Mouse (Mus musculus): ENCODE data around the gene Scfd1. TPM values are rescaled to one million over a fixed set of nuclear protein-coding genes. Genes with fewer than 3 reads are reported as not detected.
A peak's percentile ranks its signal among the peaks of the same experiment; 100 is the strongest.

The Scfd1 gene
- polyA plus RNA-seq (2011; ENCODE audit: insufficient read depth, insufficient read length, low replicate concordance, missing spikeins), result 12.5 and 19.5 TPM in 2 replicates

DNA sequence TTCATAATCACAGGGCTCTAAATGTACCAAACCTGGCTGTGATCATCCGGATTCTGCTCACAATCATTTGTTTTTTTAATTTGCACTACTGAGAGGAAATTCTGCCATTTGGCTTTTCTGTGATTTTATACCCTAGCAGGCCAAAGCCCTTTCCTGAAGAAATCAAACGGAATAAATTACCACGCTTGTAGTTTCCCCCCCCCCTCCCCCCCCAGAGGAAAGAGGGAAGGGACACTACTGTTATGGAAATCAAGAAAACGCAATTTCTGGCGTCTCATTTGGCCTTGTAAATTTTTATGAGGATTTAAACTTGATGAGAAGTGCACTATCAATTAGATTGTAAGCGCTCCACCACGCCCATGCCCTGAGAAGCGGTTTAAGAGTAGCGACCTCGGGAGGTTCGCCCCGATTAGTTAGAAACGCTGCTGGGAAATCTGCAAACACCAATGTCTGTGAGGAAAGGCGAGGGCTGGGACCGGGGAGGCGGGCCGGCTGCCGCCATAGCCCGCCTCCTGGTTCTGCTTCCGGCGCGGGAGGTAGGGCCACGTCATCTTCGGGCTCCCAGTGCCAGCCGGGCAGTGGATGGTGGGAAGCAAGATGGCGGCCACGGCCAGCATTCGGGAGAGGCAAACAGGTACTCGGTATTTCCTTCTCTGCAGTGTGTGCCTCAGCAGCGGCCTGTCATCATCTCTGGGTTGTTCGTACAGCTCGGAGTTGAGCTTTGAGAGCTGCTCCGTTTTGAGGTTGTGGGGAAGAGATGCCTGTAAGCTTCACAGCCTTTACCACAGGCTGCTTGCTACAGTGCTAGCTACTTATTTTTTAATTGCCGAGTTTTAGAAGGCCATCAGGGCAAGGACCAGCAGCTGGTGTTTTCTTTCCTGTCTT lies at the start of gene Scfd1:
TSS of gene Scfd1 (plus strand) at position 508 of the 885 bp plus-strand sequence.
- Histone ChIP-seq H3K27ac (ENCODE audit: control insufficient read depth, insufficient read depth, low read depth, low read length, poor library complexity) (peak within 1 kb of the TSS; percentile 83), H3K4me3 (replicated peaks; ENCODE audit: control insufficient read depth, low read depth, low read length) (peak within 1 kb of the TSS; percentile 89), H3K4me1 (ENCODE audit: control insufficient read depth, insufficient read depth, low read length) (no peaks in the 10 kb centered on the region)
- WGBS, result 1% methylated on average over 34 of the region's 34 CpGs
- TF ChIP-seq CTCF (IDR thresholded peaks at IDR 0.05; ENCODE audit: control insufficient read depth, insufficient read depth, low read length), result no peak
- peak; percentile 88 for TF ChIP-seq POLR2A (IDR thresholded peaks at IDR 0.05; ENCODE audit: borderline replicate concordance, control insufficient read depth, low read depth, low read length)

DNA sequence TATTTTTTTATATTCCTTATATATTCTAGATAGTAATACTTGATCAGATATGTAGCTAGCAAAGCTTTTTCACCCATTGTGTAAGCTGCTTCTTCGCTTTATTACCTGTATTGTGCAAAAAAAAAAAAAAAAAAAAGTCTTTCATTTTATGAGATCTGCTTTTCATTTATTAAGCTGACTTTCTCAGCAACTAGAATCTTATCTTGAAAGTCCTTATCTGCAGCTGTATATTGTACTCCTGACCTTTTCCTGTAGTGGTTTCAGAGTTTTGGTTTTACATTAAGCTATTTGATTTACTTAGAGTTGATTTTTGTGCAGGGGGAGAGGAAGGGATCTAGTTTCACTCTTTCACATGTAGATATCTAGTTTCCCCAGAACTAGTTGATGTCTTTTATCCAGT lies 40.3 kb upstream of the Scfd1 start:
- 39% methylated on average over 1 of the region's 1 CpGs for WGBS
- Histone ChIP-seq H3K4me1 (ENCODE audit: control insufficient read depth, insufficient read depth, low read length) (no peaks in the 10 kb centered on the region), H3K27ac (ENCODE audit: control insufficient read depth, insufficient read depth, low read depth, low read length, poor library complexity) (no peak overlapping the region), H3K4me3 (replicated peaks; ENCODE audit: control insufficient read depth, low read depth, low read length) (no peak overlapping the region)
- no peak for TF ChIP-seq CTCF (IDR thresholded peaks at IDR 0.05; ENCODE audit: control insufficient read depth, insufficient read depth, low read length)
- TF ChIP-seq POLR2A (IDR thresholded peaks at IDR 0.05; ENCODE audit: borderline replicate concordance, control insufficient read depth, low read depth, low read length), result no peak

DNA sequence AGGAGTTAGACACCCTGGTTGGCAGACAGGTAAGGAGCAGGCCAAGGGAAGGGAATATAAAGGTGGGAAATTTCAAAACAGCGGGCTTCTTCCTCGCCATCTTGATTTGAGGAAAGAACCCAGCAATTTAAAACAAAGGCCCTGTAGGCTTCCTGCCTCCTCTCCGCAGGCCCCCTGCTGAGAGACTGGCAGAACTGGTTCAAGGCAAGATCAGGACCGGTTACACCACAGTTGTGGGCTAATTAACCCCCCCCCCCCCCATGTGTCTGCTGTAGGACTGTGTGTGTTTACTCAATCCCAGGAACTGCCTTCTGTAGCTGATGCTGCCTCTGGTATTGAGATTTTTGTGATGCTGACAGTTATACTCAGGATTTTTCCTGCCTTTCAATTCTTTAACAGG lies 31.2 kb upstream of the Scfd1 start:
- TF ChIP-seq CTCF (IDR thresholded peaks at IDR 0.05; ENCODE audit: control insufficient read depth, insufficient read depth, low read length), result no peak
- TF ChIP-seq POLR2A (IDR thresholded peaks at IDR 0.05; ENCODE audit: borderline replicate concordance, control insufficient read depth, low read depth, low read length), result no peak
- H3K4me3 ChIP-seq (replicated peaks; ENCODE audit: control insufficient read depth, low read depth, low read length), result no peak overlapping the region
- no peaks in the 10 kb centered on the region; the same call in 1 of the 2 replicates for H3K4me1 ChIP-seq (ENCODE audit: control insufficient read depth, insufficient read depth, low read length)
- no peak overlapping the region for H3K27ac ChIP-seq (ENCODE audit: control insufficient read depth, insufficient read depth, low read depth, low read length, poor library complexity)
- 52% methylated on average over 4 of the region's 4 CpGs for WGBS

DNA sequence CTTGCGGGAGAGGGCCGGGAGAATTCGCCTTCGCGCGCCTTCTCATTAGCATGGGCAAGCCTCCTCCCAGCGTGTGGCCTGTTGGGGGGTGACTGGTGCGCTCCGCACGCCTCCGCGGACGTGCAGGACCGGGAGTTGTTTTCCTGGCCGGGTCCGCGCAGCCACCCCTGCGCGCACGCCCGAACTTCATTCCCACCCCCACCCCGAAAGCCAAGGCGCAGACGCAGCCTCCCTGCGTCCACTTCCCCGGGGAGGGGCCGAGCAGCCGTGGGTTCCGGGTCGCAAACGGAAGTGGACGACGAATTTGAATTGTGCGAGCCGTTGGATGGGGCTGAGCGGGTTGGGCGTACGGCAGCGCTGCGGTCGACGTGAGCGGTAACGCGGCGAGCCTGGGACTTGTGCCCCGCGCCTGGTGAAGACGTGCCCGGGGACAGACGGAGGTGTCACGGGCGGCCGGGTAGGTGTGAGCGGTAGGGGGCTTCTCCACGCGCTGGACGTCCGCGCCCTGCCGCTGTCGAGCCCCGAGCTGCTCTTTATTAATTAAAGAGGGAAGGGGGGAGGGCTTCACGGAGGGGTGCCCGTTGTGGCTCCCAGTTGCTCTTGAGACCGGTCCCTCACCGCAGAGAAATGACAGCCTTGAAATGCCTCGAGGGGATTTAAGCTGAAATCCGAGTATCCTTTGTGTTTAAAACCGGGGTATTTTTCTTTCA lies 29.2 kb upstream of the Scfd1 start, which contains the start of gene G2e3:
TSS of gene G2e3 (plus strand) at position 74 of the 710 bp plus-strand sequence.
- Histone ChIP-seq H3K4me1 (ENCODE audit: control insufficient read depth, insufficient read depth, low read length) (no peaks in the 10 kb centered on the region; the same call in 1 of the 2 replicates), H3K4me3 (replicated peaks; ENCODE audit: control insufficient read depth, low read depth, low read length) (peak within 1 kb of the TSS; percentile 86), H3K27ac (ENCODE audit: control insufficient read depth, insufficient read depth, low read depth, low read length, poor library complexity) (peak within 1 kb of the TSS; percentile 77)
- WGBS, result under 1% methylated on average over 70 of the region's 70 CpGs
- TF ChIP-seq CTCF (IDR thresholded peaks at IDR 0.05; ENCODE audit: control insufficient read depth, insufficient read depth, low read length), result no peak; the same call in 1 of the 2 replicates
- peak; percentile 80; the same call in 1 of the 2 replicates for TF ChIP-seq POLR2A (IDR thresholded peaks at IDR 0.05; ENCODE audit: borderline replicate concordance, control insufficient read depth, low read depth, low read length)

DNA sequence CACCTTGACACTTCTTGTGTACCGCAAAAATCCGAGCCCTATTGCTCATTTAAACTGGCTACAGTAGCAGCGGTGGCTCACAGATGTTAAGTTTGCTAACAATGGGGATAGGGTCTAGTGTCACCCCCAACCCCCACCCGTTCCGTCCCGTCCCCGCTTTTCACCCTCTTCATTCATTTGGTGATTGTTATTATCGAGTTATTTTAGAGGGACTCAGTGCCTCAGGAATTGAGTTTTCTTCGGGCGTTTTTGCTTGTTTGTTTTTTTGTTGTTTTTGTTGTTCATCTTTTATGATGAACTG lies 28.7 kb upstream of the Scfd1 start:
- whole genome bisulfite sequencing, result 2% methylated on average over 10 of the region's 10 CpGs
- TF ChIP-seq POLR2A (IDR thresholded peaks at IDR 0.05; ENCODE audit: borderline replicate concordance, control insufficient read depth, low read depth, low read length), result no peak
- H3K27ac ChIP-seq (ENCODE audit: control insufficient read depth, insufficient read depth, low read depth, low read length, poor library complexity), result no peak overlapping the region; the same call in 1 of the 2 replicates
- peak overlapping the region; percentile 86 for H3K4me3 ChIP-seq (replicated peaks; ENCODE audit: control insufficient read depth, low read depth, low read length)
- no peaks in the 10 kb centered on the region; the same call in 1 of the 2 replicates for H3K4me1 ChIP-seq (ENCODE audit: control insufficient read depth, insufficient read depth, low read length)

DNA sequence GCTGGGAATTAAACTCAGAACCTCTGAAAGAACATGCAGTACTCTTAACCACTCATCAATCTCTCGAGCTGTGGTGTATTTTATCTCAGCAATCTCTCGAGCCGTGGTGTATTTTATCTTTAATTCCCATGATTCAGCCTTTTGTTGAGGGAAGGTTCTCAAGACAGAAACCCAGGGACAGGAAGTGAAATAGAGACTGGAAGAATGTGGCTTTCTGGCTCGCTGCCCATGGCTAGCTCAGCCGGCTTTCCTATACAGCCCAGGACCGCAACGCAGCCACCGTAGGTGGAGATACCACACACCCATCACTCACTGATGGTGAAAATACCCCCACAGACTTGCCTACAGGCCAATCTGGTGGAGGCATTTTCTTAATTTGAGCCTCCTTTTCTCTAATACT lies 22.0 kb upstream of the Scfd1 start:
- 39% methylated on average over 8 of the region's 8 CpGs for WGBS

DNA sequence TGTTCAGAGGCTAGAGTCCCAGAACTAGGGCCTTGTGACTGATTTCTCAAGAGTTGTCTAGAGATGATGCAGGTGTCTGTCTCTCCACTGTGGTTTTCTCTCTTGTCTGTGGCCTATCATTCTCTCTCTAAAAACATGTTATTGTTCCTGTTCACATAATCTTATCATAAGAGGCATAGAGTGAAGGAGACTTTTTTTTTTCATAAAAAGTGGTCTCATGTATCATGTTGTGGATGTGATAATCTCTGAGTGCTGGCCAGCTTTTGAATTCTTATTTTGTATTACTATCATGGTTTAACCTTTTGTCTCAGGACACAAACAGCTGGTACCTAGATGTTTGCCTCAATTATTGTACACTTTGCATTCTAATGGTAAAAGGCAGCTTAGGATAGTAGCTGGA lies 16.0 kb upstream of the Scfd1 start:
- H3K4me1 ChIP-seq (ENCODE audit: control insufficient read depth, insufficient read depth, low read length), result no peaks in the 10 kb centered on the region
- no peak overlapping the region for H3K4me3 ChIP-seq (replicated peaks; ENCODE audit: control insufficient read depth, low read depth, low read length)
- H3K27ac ChIP-seq (ENCODE audit: control insufficient read depth, insufficient read depth, low read depth, low read length, poor library complexity), result no peak overlapping the region
- TF ChIP-seq CTCF (IDR thresholded peaks at IDR 0.05; ENCODE audit: control insufficient read depth, insufficient read depth, low read length), result no peak

More for the DNA sequence above, 22.0 kb upstream of the Scfd1 start:
- H3K27ac ChIP-seq (ENCODE audit: control insufficient read depth, insufficient read depth, low read depth, low read length, poor library complexity), result no peak overlapping the region
- H3K4me1 ChIP-seq (ENCODE audit: control insufficient read depth, insufficient read depth, low read length), result no peaks in the 10 kb centered on the region; the same call in 1 of the 2 replicates
- no peak overlapping the region for H3K4me3 ChIP-seq (replicated peaks; ENCODE audit: control insufficient read depth, low read depth, low read length)
- TF ChIP-seq CTCF (IDR thresholded peaks at IDR 0.05; ENCODE audit: control insufficient read depth, insufficient read depth, low read length), result no peak
- TF ChIP-seq POLR2A (IDR thresholded peaks at IDR 0.05; ENCODE audit: borderline replicate concordance, control insufficient read depth, low read depth, low read length), result no peak

DNA sequence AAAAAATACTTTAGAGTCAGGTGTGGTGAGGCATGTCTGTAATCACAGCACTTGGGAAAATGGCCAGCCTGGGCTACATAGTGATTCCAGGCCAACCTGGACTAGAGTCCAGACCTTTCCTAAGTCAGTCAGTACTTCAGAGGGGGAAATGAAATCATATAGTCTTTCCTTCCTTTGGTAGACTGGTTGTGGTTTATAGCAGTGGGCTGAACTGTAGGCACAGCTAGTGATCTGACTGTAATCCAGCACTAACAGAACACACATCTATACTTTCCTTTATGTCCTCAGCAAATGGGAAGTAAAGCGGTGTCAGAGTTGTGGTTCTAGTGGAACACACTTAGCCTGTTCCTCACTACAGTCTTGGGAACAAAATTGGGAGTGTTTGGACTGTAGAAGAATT lies 14.4 kb upstream of the Scfd1 start:
- TF ChIP-seq POLR2A (IDR thresholded peaks at IDR 0.05; ENCODE audit: borderline replicate concordance, control insufficient read depth, low read depth, low read length), result no peak
- TF ChIP-seq CTCF (IDR thresholded peaks at IDR 0.05; ENCODE audit: control insufficient read depth, insufficient read depth, low read length), result no peak
- H3K4me3 ChIP-seq (replicated peaks; ENCODE audit: control insufficient read depth, low read depth, low read length), result no peak overlapping the region
- H3K27ac ChIP-seq (ENCODE audit: control insufficient read depth, insufficient read depth, low read depth, low read length, poor library complexity), result no peak overlapping the region
- 91% methylated on average over 1 of the region's 1 CpGs for WGBS
- H3K4me1 ChIP-seq (ENCODE audit: control insufficient read depth, insufficient read depth, low read length), result no peaks in the 10 kb centered on the region
